Mouse (Mus musculus) urinary bladder, postnatal 36 days (tissue): Measurements from ENCODE around the gene Csrnp1.

Source experiments
- DNase-seq, 2 experiments: peaks; one replicate each; pipeline ENCODE4 v3.0.0; 2022; ENCODE audit warnings: low spot score in 2 of 2, mixed read lengths in 1 of 2

Csrnp1 gene

GRCm38 (mm10) chr9:119978151-119978810 lies 6.2 kb downstream of the Csrnp1 start:
- DNase-seq, result no peak

GRCm38 (mm10) chr9:119977557-119978060 lies 6.8 kb downstream of the Csrnp1 start:
- DNase-seq, result no peak

- no peak for DNase-seq
Observed at GRCm38 (mm10) chr9:119976704-119977556, 7.5 kb downstream of the Csrnp1 start.

- no peak for DNase-seq
Observed at GRCm38 (mm10) chr9:119975286-119975685, 9.2 kb downstream of the Csrnp1 start.

GRCm38 (mm10) chr9:119974609-119975008 lies 9.8 kb downstream of the Csrnp1 start:
- no peak for DNase-seq

- no peak for DNase-seq
Observed at GRCm38 (mm10) chr9:119973869-119974520, 10.5 kb downstream of the Csrnp1 start.

- DNase-seq, result no peak
Observed at GRCm38 (mm10) chr9:119973281-119973680, 11.2 kb downstream of the Csrnp1 start.

GRCm38 (mm10) chr9:119972582-119972981 lies 11.9 kb downstream of the Csrnp1 start:
- DNase-seq, result no peak

GRCm38 (mm10) chr9:119972166-119972565 lies 12.3 kb downstream of the Csrnp1 start:
- no peak for DNase-seq

- peak; percentile 49 to 67 for DNase-seq
Observed at GRCm38 (mm10) chr9:119970763-119971656, 13.4 kb downstream of the Csrnp1 start.

GRCm38 (mm10) chr9:119970221-119970620 lies 14.2 kb downstream of the Csrnp1 start:
- peak in 1 of 2 experiments; percentile 70 for DNase-seq

- no peak for DNase-seq
Observed at GRCm38 (mm10) chr9:119969811-119970210, 14.6 kb downstream of the Csrnp1 start.

GRCm38 (mm10) chr9:119966221-119966910 lies 18.1 kb downstream of the Csrnp1 start:
- no peak for DNase-seq

- DNase-seq, result no peak
Observed at GRCm38 (mm10) chr9:119965186-119965585, 19.3 kb downstream of the Csrnp1 start.

GRCm38 (mm10) chr9:119964206-119964605 lies 20.3 kb downstream of the Csrnp1 start:
- no peak for DNase-seq

- peak; percentile 57 to 74 for DNase-seq
Observed at GRCm38 (mm10) chr9:119962987-119963667, 21.3 kb downstream of the Csrnp1 start.

- no peak for DNase-seq
Observed at GRCm38 (mm10) chr9:119962216-119962615, 22.2 kb downstream of the Csrnp1 start.

- no peak for DNase-seq
Observed at GRCm38 (mm10) chr9:119958835-119959234, 25.6 kb downstream of the Csrnp1 start.

GRCm38 (mm10) chr9:119951388-119951787 lies 33.1 kb downstream of the Csrnp1 start:
- no peak for DNase-seq

GRCm38 (mm10) chr9:119950434-119950833 lies 34.0 kb downstream of the Csrnp1 start:
- DNase-seq, result no peak
